Mouse (Mus musculus) kidney, embryonic 14.5 days (tissue): Measurements from ENCODE around the gene Gm28036. TPM values are rescaled to one million over a fixed set of nuclear protein-coding genes. Genes with fewer than 3 reads are reported as not detected.
A peak's percentile ranks its signal among the peaks of the same experiment; 100 is the strongest.

Experiments used
- ATAC-seq: fragments of 200-750 bp; cut with Nextera tagmentation; 2 replicates; pipeline ENCODE4 v1.8.0; 2017; ENCODE audit warnings: moderate number of reproducible peaks, mild to moderate bottlenecking, moderate TSS enrichment, moderate library complexity; ENCODE audit not compliant: low FRiP score, low TSS enrichment
- H3K27ac ChIP-seq: fragments of 300-500 bp; sonication (generic); 2 replicates; pipeline ENCODE4 v1.5.1; 2014; ENCODE audit warnings: low read depth, mild to moderate bottlenecking, low read length, moderate library complexity, mixed read lengths
- H3K27me3 ChIP-seq: fragments of 300-500 bp; sonication (generic); 2 replicates; pipeline ENCODE4 v1.6.1; 2014; ENCODE audit warnings: mild to moderate bottlenecking, low read length; ENCODE audit not compliant: control insufficient read depth, insufficient read depth
- H3K36me3 ChIP-seq: fragments of 300-500 bp; sonication (generic); 2 replicates; pipeline ENCODE4 v1.6.1; 2014; ENCODE audit warnings: low read length, mixed read lengths; ENCODE audit not compliant: control insufficient read depth, insufficient read depth
- H3K4me1 ChIP-seq: fragments of 300-500 bp; sonication (generic); 2 replicates; pipeline ENCODE4 v1.6.1; 2014; ENCODE audit warnings: low read length, mixed read lengths; ENCODE audit not compliant: control insufficient read depth, insufficient read depth
- H3K4me2 ChIP-seq: fragments of 300-500 bp; sonication (generic); replicated peaks from 2 replicates; pipeline ENCODE4 v1.6.1; 2014; ENCODE audit warnings: low read depth, mild to moderate bottlenecking, low read length
- H3K4me3 ChIP-seq: fragments of 300-500 bp; sonication (generic); 2 replicates; pipeline ENCODE4 v1.5.1; 2014; ENCODE audit warnings: mild to moderate bottlenecking, low read length
- H3K9ac ChIP-seq: fragments of 300-500 bp; sonication (generic); 2 replicates; pipeline ENCODE4 v1.6.1; 2014; ENCODE audit warnings: low read depth, mild to moderate bottlenecking, low read length, moderate library complexity
- H3K9me3 ChIP-seq: fragments of 300-500 bp; sonication (generic); 2 replicates; pipeline ENCODE4 v1.6.1; 2016; ENCODE audit warnings: low read length; ENCODE audit not compliant: control insufficient read depth
- WGBS: fragments of 180-500 bp; shearing (Covaris S2); extraction: QIAGEN DNeasy Blood & Tissue Kit; methylation state at CpG from one replicate; pipeline ENCODE4 v1.1.7; 2014; 5-methylcytosine and 5-hydroxymethylcytosine counted together
- polyA plus RNA-seq: library from polyadenylated mRNA; unstranded; fragments of >200 nt; fragmentation: Nextera tagmentation; extraction: Ambion mirVana; gene quantifications from 2 replicates; pipeline ENCODE4 v1.2.1, GENCODE M21; 2014

The Gm28036 gene
- 3.4 and 13.2 TPM in 2 replicates for polyA plus RNA-seq

DNA sequence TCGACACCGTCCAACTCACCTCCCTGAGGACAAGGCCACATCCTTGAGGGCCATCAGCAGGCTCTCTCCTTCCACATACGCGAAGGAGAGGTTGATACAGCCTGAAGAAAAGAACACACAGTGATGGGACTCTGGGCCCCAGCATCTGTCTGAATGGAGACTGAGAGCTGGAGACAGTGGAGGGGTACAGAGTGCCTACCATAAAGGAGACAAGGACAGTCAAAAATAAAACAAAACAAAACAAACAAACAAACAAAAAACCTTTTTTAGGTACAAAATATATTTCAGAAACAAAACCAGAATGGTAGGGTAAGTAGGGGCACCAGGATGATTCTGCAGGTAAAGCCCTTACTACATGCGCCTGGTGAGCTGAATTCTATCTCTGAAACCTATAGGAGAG is at the start of gene Gm28036:
TSS of gene Gm28036 (minus strand) at position 101 of the 400 bp plus-strand sequence.
- Histone ChIP-seq H3K9me3 (no peaks in the 10 kb centered on the region), H3K4me3 (no peak within 1 kb of the TSS), H3K27me3 (no peaks in the 10 kb centered on the region), H3K4me1 (no peaks in the 10 kb centered on the region), H3K9ac (no peak within 1 kb of the TSS), H3K27ac (no peak within 1 kb of the TSS), H3K36me3 (peaks cover 24% of the 10 kb centered on the region), H3K4me2 (no peak within 1 kb of the TSS)
- 97% methylated on average over 5 of the region's 5 CpGs for WGBS
- no peak for ATAC-seq

DNA sequence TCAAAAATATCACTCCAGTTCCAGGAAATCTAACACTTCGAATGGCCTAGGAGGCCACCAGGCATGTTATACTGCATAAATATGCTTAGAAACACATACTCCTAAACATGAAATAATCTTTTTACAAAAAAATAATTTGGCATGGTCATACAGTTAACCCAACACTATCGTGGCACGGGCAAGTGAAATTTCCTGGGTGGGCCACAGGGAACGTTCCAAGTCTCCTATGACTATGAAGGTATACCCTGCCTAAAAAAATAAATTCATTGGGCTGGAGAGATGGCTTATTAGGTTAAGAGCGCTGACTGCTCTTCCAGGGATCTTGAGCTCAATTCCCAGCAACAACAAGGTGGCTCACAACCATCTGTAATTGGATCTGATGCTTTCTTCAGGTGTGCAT is 39.7 kb upstream of the Gm28036 start:
- 97% methylated on average over 5 of the region's 5 CpGs for WGBS
- Histone ChIP-seq H3K27me3 (no peaks in the 10 kb centered on the region), H3K4me1 (no peaks in the 10 kb centered on the region), H3K4me3 (no peak overlapping the region), H3K9ac (no peak overlapping the region), H3K4me2 (no peak overlapping the region), H3K9me3 (no peaks in the 10 kb centered on the region), H3K36me3 (peaks cover 96% of the 10 kb centered on the region), H3K27ac (no peak overlapping the region)
- no peak for ATAC-seq

DNA sequence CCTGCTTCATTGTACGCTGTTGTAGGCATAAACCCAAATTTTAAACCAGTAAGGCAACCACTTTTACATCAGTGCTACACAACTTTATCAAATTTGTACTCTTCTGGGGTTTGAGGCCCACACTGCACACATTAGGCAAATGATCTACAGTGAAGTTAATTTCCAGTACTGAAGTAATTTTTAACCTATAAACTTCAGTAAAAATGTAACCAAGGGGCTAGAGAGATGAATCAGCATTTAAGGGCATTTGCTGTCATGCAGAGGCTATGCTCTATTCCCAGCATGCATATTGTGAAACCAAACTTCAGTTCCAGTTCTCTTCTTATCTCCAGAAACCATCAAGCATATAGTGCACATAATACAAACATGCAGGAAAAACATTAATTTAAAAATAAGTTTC is 38.6 kb upstream of the Gm28036 start:
- 95% methylated on average over 1 of the region's 1 CpGs for WGBS
- peaks cover 96% of the 10 kb centered on the region for H3K36me3 ChIP-seq
- H3K4me2 ChIP-seq = no peak overlapping the region
- H3K27me3 ChIP-seq = no peaks in the 10 kb centered on the region
- no peaks in the 10 kb centered on the region for H3K9me3 ChIP-seq
- no peak overlapping the region for H3K9ac ChIP-seq
- no peak overlapping the region for H3K27ac ChIP-seq
- no peaks in the 10 kb centered on the region for H3K4me1 ChIP-seq
- ATAC-seq = no peak
- no peak overlapping the region for H3K4me3 ChIP-seq

DNA sequence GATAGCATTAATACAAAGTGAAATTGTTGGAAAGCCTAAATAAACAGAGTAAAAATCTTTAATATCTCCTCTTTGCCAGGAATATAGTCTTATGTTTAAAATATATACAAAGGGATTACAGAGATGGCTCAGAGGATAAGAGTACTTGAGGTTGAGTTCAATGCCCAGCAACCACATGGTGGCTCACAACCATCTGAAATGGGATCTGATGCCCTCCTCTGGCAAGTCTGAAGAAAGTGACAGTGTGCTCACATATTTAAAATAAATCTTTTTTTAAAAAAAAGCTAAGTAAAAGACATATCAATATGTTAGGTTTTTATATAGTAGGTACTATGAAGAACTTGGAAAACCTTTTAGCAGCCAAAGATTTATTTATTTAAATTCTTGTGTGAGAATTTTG is 24.6 kb upstream of the Gm28036 start:
- Histone ChIP-seq H3K9ac (no peak overlapping the region), H3K4me1 (no peaks in the 10 kb centered on the region), H3K36me3 (peaks cover 80% of the 10 kb centered on the region), H3K27ac (no peak overlapping the region), H3K4me3 (no peak overlapping the region), H3K4me2 (no peak overlapping the region), H3K27me3 (no peaks in the 10 kb centered on the region), H3K9me3 (no peaks in the 10 kb centered on the region)
- ATAC-seq = no peak

GRCm38 (mm10) chr2:156147316-156147915 is 20.5 kb upstream of the Gm28036 start:
- no peak overlapping the region for H3K4me3 ChIP-seq
- H3K4me2 ChIP-seq = no peak overlapping the region
- ATAC-seq = no peak
- peaks cover 15% of the 10 kb centered on the region for H3K4me1 ChIP-seq
- H3K36me3 ChIP-seq = peaks cover 54% of the 10 kb centered on the region
- WGBS = 90% methylated on average over 3 of the region's 3 CpGs
- H3K9ac ChIP-seq = no peak overlapping the region
- H3K27me3 ChIP-seq = no peaks in the 10 kb centered on the region
- H3K9me3 ChIP-seq = no peaks in the 10 kb centered on the region
- H3K27ac ChIP-seq = no peak overlapping the region

- H3K27ac ChIP-seq = no peak overlapping the region
- peaks cover 50% of the 10 kb centered on the region for H3K36me3 ChIP-seq
- 76% methylated on average over 5 of the region's 5 CpGs for WGBS
- no peaks in the 10 kb centered on the region for H3K9me3 ChIP-seq
- no peak overlapping the region for H3K9ac ChIP-seq
- ATAC-seq = no peak
- H3K4me3 ChIP-seq = no peak overlapping the region
- peaks cover 15% of the 10 kb centered on the region for H3K4me1 ChIP-seq
- H3K4me2 ChIP-seq = no peak overlapping the region
- H3K27me3 ChIP-seq = no peaks in the 10 kb centered on the region
Observed at GRCm38 (mm10) chr2:156146272-156146989, 19.5 kb upstream of the Gm28036 start.

DNA sequence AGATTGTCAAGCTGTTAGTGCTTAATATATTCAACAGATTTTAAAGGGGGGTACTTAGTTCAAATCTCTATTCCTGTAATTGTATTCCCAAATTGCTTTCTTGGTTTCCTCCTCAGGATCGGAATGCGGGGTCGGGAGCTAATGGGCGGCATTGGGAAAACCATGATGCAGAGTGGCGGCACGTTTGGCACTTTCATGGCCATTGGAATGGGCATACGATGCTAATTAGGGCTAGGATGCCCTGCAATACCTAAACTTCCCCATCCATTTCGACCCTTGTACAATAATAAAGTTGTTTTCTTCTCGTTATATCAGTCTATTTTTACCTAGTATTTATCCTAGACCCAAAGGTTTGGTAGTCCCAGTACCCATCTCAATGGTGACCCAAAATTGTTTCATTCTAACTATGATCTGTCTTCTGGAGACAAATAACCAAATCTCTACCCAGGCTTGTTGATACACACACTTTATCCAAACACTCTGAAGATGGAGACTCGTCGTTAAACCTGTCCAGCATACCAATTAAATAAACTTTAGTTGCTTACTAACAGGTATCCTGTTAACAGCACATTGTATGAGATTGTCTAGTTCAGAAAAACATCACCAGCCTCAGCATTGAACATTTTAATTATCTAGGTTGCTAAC is 18.7 kb upstream of the Gm28036 start:
- Histone ChIP-seq H3K9ac (no peak overlapping the region), H3K27me3 (no peaks in the 10 kb centered on the region), H3K27ac (no peak overlapping the region), H3K4me2 (peak overlapping the region; percentile 75), H3K4me3 (peak overlapping the region; percentile 87), H3K4me1 (peaks cover 15% of the 10 kb centered on the region), H3K9me3 (no peaks in the 10 kb centered on the region), H3K36me3 (peaks cover 43% of the 10 kb centered on the region)
- 58% methylated on average over 11 of the region's 11 CpGs for WGBS
- ATAC-seq = no peak

GRCm38 (mm10) chr2:156143953-156144724 is 17.2 kb upstream of the Gm28036 start, which contains the start of the genes Romo1 and Nfs1:
TSS of gene Romo1 (plus strand) at chr2:156144039.
TSS of gene Nfs1 (minus strand) at chr2:156144186.
- Histone ChIP-seq H3K4me2 (peak within 1 kb of the TSS; percentile 75), H3K27me3 (no peaks in the 10 kb centered on the region), H3K36me3 (peaks cover 30% of the 10 kb centered on the region), H3K9me3 (no peaks in the 10 kb centered on the region), H3K27ac (peak within 1 kb of the TSS; percentile 97), H3K4me1 (peaks cover 15% of the 10 kb centered on the region), H3K4me3 (peak within 1 kb of the TSS; percentile 87), H3K9ac (peak within 1 kb of the TSS; percentile 92)
- peak; percentile 98 for ATAC-seq
- WGBS = under 1% methylated on average over 70 of the region's 70 CpGs
